Comparison of ENCODE assay signal across 12 mouse cellular contexts in genomic region chr9:122629171-122629904, GRCm38 (mm10).
DNase-seq lines count a peak whose midpoint lies in the region; ATAC-seq lines count a peak whose summit lies in the region.
"Had no signal": no experiment of that assay in that cellular context is flagged by ENCODE, and none has a peak within 500 bp of the region (broad histone marks: within the 10 kb centered on the region; RNA-seq: fewer than 3 reads in every experiment).

No protein-coding gene starts in this region.

- H3K27me3 ChIP-seq in hindbrain, embryonic 14.5 days (ENCODE audit: control insufficient read depth, insufficient read depth, low read length): peaks cover 11% of the 10 kb centered on the region
- H3K27me3 ChIP-seq in hindbrain, embryonic 11.5 days (ENCODE audit: control insufficient read depth, insufficient read depth, low read length): no peaks in the 10 kb centered on the region
- H3K27me3 ChIP-seq in midbrain, embryonic 15.5 days (replicated peaks): peaks cover 4% of the 10 kb centered on the region; the same call in 1 of the 2 replicates

- H3K9me3 ChIP-seq in hindbrain, embryonic 14.5 days (ENCODE audit: control insufficient read depth, low read length): no peaks in the 10 kb centered on the region
- H3K9me3 ChIP-seq in hindbrain, embryonic 11.5 days (ENCODE audit: control insufficient read depth, low read length): no peaks in the 10 kb centered on the region
- no peaks in the 10 kb centered on the region for H3K9me3 ChIP-seq in midbrain, embryonic 15.5 days
- H3K9me3 ChIP-seq: heart, embryonic 13.5 days had no signal

- 0 out of 2 replicates have a peak, but pooled peaks have one; percentile 35 for ATAC-seq in hindbrain, embryonic 14.5 days (ENCODE audit: low FRiP score)
- ATAC-seq in hindbrain, embryonic 11.5 days (ENCODE audit: low FRiP score): no peak
- ATAC-seq in midbrain, embryonic 15.5 days (replicated peaks): peak; percentile 30; the same call in 1 of the 2 replicates
- ATAC-seq: CD4-positive, CD25-positive, alpha-beta regulatory T cell, adult 4 months had no signal

- WGBS in hindbrain, embryonic 14.5 days: 35% methylated on average over 18 of the region's 18 CpGs
- 43% methylated on average over 18 of the region's 18 CpGs for WGBS in hindbrain, embryonic 11.5 days
- WGBS in midbrain, embryonic 15.5 days: 22% methylated on average over 18 of the region's 18 CpGs

- no peak overlapping the region for H3K4me2 ChIP-seq in hindbrain, embryonic 14.5 days (replicated peaks)
- no peak overlapping the region for H3K4me2 ChIP-seq in hindbrain, embryonic 11.5 days (replicated peaks; ENCODE audit: low read depth, low read length)
- H3K4me2 ChIP-seq in midbrain, embryonic 15.5 days: no peak overlapping the region
- H3K4me2 ChIP-seq: heart, embryonic 13.5 days; liver, embryonic 11.5 days had no signal

- peaks cover 18% of the 10 kb centered on the region for H3K4me1 ChIP-seq in hindbrain, embryonic 14.5 days (replicated peaks; ENCODE audit: control insufficient read depth, insufficient read depth, low read length)
- H3K4me1 ChIP-seq in hindbrain, embryonic 11.5 days (replicated peaks; ENCODE audit: control insufficient read depth, insufficient read depth, low read length): no peaks in the 10 kb centered on the region
- H3K4me1 ChIP-seq in midbrain, embryonic 15.5 days: peaks cover 27% of the 10 kb centered on the region

- H3K36me3 ChIP-seq in hindbrain, embryonic 14.5 days (replicated peaks; ENCODE audit: control insufficient read depth, insufficient read depth): no peaks in the 10 kb centered on the region
- no peaks in the 10 kb centered on the region for H3K36me3 ChIP-seq in hindbrain, embryonic 11.5 days (ENCODE audit: control insufficient read depth, insufficient read depth, low read length)
- no peaks in the 10 kb centered on the region for H3K36me3 ChIP-seq in midbrain, embryonic 15.5 days (replicated peaks)
- H3K36me3 ChIP-seq: heart, embryonic 13.5 days had no signal

- no peak overlapping the region for H3K9ac ChIP-seq in hindbrain, embryonic 14.5 days
- no peak overlapping the region for H3K9ac ChIP-seq in hindbrain, embryonic 11.5 days (ENCODE audit: low read depth, low read length)
- no peak overlapping the region for H3K9ac ChIP-seq in midbrain, embryonic 15.5 days
- H3K9ac ChIP-seq: heart, embryonic 13.5 days had no signal

- H3K27ac ChIP-seq in hindbrain, embryonic 14.5 days: no peak overlapping the region
- H3K27ac ChIP-seq in hindbrain, embryonic 11.5 days (ENCODE audit: low read depth, low read length): no peak overlapping the region
- peak overlapping the region; percentile 38; the same call in 1 of the 2 replicates for H3K27ac ChIP-seq in midbrain, embryonic 15.5 days
- H3K27ac ChIP-seq: heart, embryonic 13.5 days had no signal

- H3K4me3 ChIP-seq in hindbrain, embryonic 14.5 days (replicated peaks; ENCODE audit: low read length): no peak overlapping the region
- no peak overlapping the region for H3K4me3 ChIP-seq in hindbrain, embryonic 11.5 days (ENCODE audit: low read depth, low read length)
- no peak overlapping the region for H3K4me3 ChIP-seq in midbrain, embryonic 15.5 days
- H3K4me3 ChIP-seq: heart, embryonic 13.5 days had no signal

- DNase-seq in hindbrain, embryonic 14.5 days (ENCODE audit: low spot score): no peak
- DNase-seq in hindbrain, embryonic 11.5 days (ENCODE audit: low spot score): no peak
- DNase-seq in MN1 (ENCODE audit: low spot score): peak; percentile 86
- peak; percentile 48 to 62 for DNase-seq in frontal cortex, postnatal 10 days (ENCODE audit: low spot score in 2 of 2)
- no peak for DNase-seq in testis, postnatal 14 days (ENCODE audit: low spot score)
- no peak for DNase-seq in lung, postnatal 36 days
- DNase-seq in cerebellum, postnatal 25 days: no peak
- DNase-seq: kidney, adult 9 months had no signal

Comparison
In these comparisons a context has a peak if more than half of its experiments do, and no peak if none do; other contexts are left out.
1. DNase-seq: peak in MN1 (single experiment) and frontal cortex, postnatal 10 days (2 of 2); none in hindbrain, embryonic 14.5 days (single experiment), hindbrain, embryonic 11.5 days (single experiment), testis, postnatal 14 days (single experiment), lung, postnatal 36 days (single experiment) and cerebellum, postnatal 25 days (0 of 2).